In the genomic region with DNA sequence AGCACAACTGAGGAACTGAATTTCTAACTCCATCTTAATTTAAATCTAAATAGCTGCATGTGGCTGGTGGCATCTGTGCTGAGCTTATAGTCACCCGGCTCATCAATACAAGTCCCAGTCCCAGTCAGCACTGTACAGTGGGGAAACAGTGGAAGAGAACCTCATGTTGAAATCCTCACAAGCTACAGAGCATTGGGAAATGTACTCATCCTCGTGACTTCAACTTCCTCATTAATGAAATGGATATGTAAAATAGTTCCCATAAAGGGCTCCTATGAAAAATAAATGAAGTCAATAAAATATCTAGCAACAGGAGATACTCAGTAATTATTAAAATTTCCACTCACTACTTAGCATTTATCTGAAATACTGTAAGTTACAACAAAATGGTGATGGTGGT, we compare ENCODE assay signal across 19 mouse cellular contexts. TPM values are rescaled to one million over a fixed set of nuclear protein-coding genes. Genes with fewer than 3 reads are reported as not detected.
A peak's percentile ranks its signal among the peaks of the same experiment; 100 is the strongest.
DNase-seq lines count a peak whose midpoint lies in the region; ATAC-seq and TF ChIP-seq lines count a peak whose summit lies in the region.
"Had no signal": no experiment of that assay in that cellular context is flagged by ENCODE, and none has a peak within 500 bp of the region (broad histone marks: within the 10 kb centered on the region; RNA-seq: fewer than 3 reads in every experiment).

No protein-coding gene starts in this region.

- WGBS in heart, embryonic 11.5 days (ENCODE audit: insufficient replicate concordance): 81% methylated on average over 2 of the region's 2 CpGs

- peaks cover 0 to 38% of the 10 kb centered on the region in 2 experiments; a peak in 2 of 4 replicates for H3K36me3 ChIP-seq in MEL (ENCODE audit: control insufficient read depth in 1 of 2, insufficient read depth in 2 of 2, low read length in 2 of 2)
- no peaks in the 10 kb centered on the region for H3K36me3 ChIP-seq in heart, embryonic 11.5 days (ENCODE audit: control insufficient read depth, insufficient read depth, low read length)
- H3K36me3 ChIP-seq: embryonic facial prominence, embryonic 12.5 days; heart, embryonic 15.5 days; limb, embryonic 10.5 days had no signal

- peaks cover 24 to 32% of the 10 kb centered on the region in 2 experiments for H3K4me1 ChIP-seq in MEL (ENCODE audit: control insufficient read depth in 1 of 2, insufficient read depth in 2 of 2, low read length in 2 of 2)
- no peaks in the 10 kb centered on the region for H3K4me1 ChIP-seq in heart, embryonic 11.5 days (ENCODE audit: control insufficient read depth, insufficient read depth, low read length)
- H3K4me1 ChIP-seq: embryonic facial prominence, embryonic 12.5 days; heart, embryonic 15.5 days had no signal

- no peaks in the 10 kb centered on the region for H3K27me3 ChIP-seq in MEL (ENCODE audit: control insufficient read depth in 1 of 2, insufficient read depth in 2 of 2, low read length in 2 of 2)
- H3K27me3 ChIP-seq in heart, embryonic 11.5 days (ENCODE audit: control insufficient read depth, insufficient read depth, low read length): no peaks in the 10 kb centered on the region
- H3K27me3 ChIP-seq: embryonic facial prominence, embryonic 12.5 days; forebrain, embryonic 13.5 days; heart, embryonic 15.5 days had no signal

- TF ChIP-seq RAD21 in MEL (IDR thresholded peaks at IDR 0.05; ENCODE audit: low read depth, low read length): no peak

- peak overlapping the region; percentile 41 for H3K9ac ChIP-seq in MEL (ENCODE audit: control insufficient read depth, low read depth, low read length, poor library complexity, severe bottlenecking)
- H3K9ac ChIP-seq in heart, embryonic 11.5 days (ENCODE audit: low read depth, low read length): no peak overlapping the region
- H3K9ac ChIP-seq: embryonic facial prominence, embryonic 12.5 days; forebrain, embryonic 13.5 days; heart, embryonic 15.5 days had no signal

- H3K4me2 ChIP-seq in heart, embryonic 11.5 days: no peak overlapping the region
- H3K4me2 ChIP-seq: embryonic facial prominence, embryonic 12.5 days; forebrain, embryonic 13.5 days; heart, embryonic 15.5 days had no signal

- no peak for TF ChIP-seq POLR2A in MEL (IDR thresholded peaks at IDR 0.05; ENCODE audit: control insufficient read depth in 1 of 2, insufficient read depth in 1 of 2, low read depth in 1 of 2, low read length in 2 of 2, poor library complexity in 1 of 2)

- DNase-seq in 416B (ENCODE audit: low read depth) (peak; percentile 74), MEL (ENCODE audit: low read depth, low spot score) (peak; percentile 72)
- DNase-seq in induced T-regulatory cell, adult 2 months (ENCODE audit: low read depth): peak; percentile 22
- no peak for DNase-seq in cerebellum, postnatal 10 days
- DNase-seq in layer of hippocampus, adult 18-20 months (ENCODE audit: low spot score in 2 of 2): no peak
- DNase-seq: cerebellum, adult 2 months; heart, adult 2 months; kidney, adult 8-10 months; layer of hippocampus, adult 9-11 months; lung, adult 18-20 months; right cerebral cortex, postnatal 4 days had no signal

- TF ChIP-seq EP300 in MEL (IDR thresholded peaks at IDR 0.05; ENCODE audit: low read depth in 1 of 2, low read length in 2 of 2): peak; percentile 3 to 53; a peak in 1 of 4 replicates

- H3K79me2 ChIP-seq in MEL (ENCODE audit: control insufficient read depth, insufficient read depth, low read length, poor library complexity): peaks cover 6% of the 10 kb centered on the region

- H3K9me3 ChIP-seq in MEL (replicated peaks; ENCODE audit: insufficient read depth, low read length): no peaks in the 10 kb centered on the region
- H3K9me3 ChIP-seq in heart, embryonic 11.5 days (replicated peaks; ENCODE audit: control insufficient read depth, low read length): no peaks in the 10 kb centered on the region
- H3K9me3 ChIP-seq: embryonic facial prominence, embryonic 12.5 days; forebrain, embryonic 13.5 days; heart, embryonic 15.5 days; limb, embryonic 10.5 days had no signal

- H3K27ac ChIP-seq in MEL (ENCODE audit: control insufficient read depth, low read depth, low read length): peak overlapping the region; percentile 93
- H3K27ac ChIP-seq in heart, embryonic 11.5 days (ENCODE audit: low read depth, low read length): no peak overlapping the region
- H3K27ac ChIP-seq: embryonic facial prominence, embryonic 12.5 days; forebrain, embryonic 13.5 days; heart, adult 2 months; heart, embryonic 15.5 days; limb, embryonic 10.5 days had no signal

- no peak for TF ChIP-seq CTCF in MEL (IDR thresholded peaks at IDR 0.05 in 2 of 3, conservative IDR thresholded peaks at IDR 0.05 in 1 of 3; ENCODE audit: control insufficient read depth in 1 of 3, insufficient read depth in 1 of 3, low read depth in 2 of 3, low read length in 3 of 3, poor library complexity in 1 of 3, severe bottlenecking in 1 of 3)

- peak; percentile 75 for ATAC-seq in megakaryocyte progenitor cell, adult 5-6 weeks (replicated peaks; ENCODE audit: poor library complexity)
- ATAC-seq in heart, embryonic 11.5 days (replicated peaks; ENCODE audit: insufficient number of reproducible peaks, low FRiP score, low TSS enrichment): no peak
- ATAC-seq: forebrain, embryonic 13.5 days; midbrain, embryonic 16.5 days had no signal

- peak overlapping the region; percentile 5 to 47; a peak in 3 of 4 replicates for H3K4me3 ChIP-seq in MEL (ENCODE audit: control insufficient read depth in 1 of 2, insufficient read depth in 1 of 2, low read depth in 2 of 2, low read length in 2 of 2)
- H3K4me3 ChIP-seq in heart, embryonic 11.5 days (ENCODE audit: low read depth, low read length): no peak overlapping the region
- H3K4me3 ChIP-seq: embryonic facial prominence, embryonic 12.5 days; erythroblast, embryonic 14.5 days; forebrain, embryonic 13.5 days; heart, adult 2 months; heart, embryonic 15.5 days; limb, embryonic 10.5 days had no signal

TF ChIP-seq in MEL, 35 proteins besides CTCF, POLR2A, EP300 and RAD21:
- TF ChIP-seq ZMIZ1 (IDR thresholded peaks at IDR 0.05; ENCODE audit: low read depth, low read length) (0 out of 2 replicates have a peak, but pooled peaks have one; percentile 25), MAX (IDR thresholded peaks at IDR 0.05; ENCODE audit: low read length) (peak; percentile 67), NRF1 (IDR thresholded peaks at IDR 0.05; ENCODE audit: insufficient read depth, low read depth, low read length, poor library complexity, severe bottlenecking) (no peak), MYB (IDR thresholded peaks at IDR 0.05; ENCODE audit: low read depth, low read length) (no peak), ZC3H11A (IDR thresholded peaks at IDR 0.05; ENCODE audit: low read depth, low read length) (no peak), KAT2A (conservative IDR thresholded peaks at IDR 0.05; ENCODE audit: low read depth, low read length) (no peak; the same call in 1 of the 2 replicates), ELF1 (IDR thresholded peaks at IDR 0.05; ENCODE audit: low read depth, low read length) (0 out of 2 replicates have a peak, but pooled peaks have one; percentile 32), MXI1 (IDR thresholded peaks at IDR 0.05; ENCODE audit: low read depth, low read length) (peak; percentile 46; the same call in 1 of the 2 replicates), UBTF (IDR thresholded peaks at IDR 0.05; ENCODE audit: borderline replicate concordance, insufficient read depth, low read depth, low read length) (no peak), SIN3A (IDR thresholded peaks at IDR 0.05; ENCODE audit: low read length) (no peak; the same call in 1 of the 2 replicates), E2F4 (IDR thresholded peaks at IDR 0.05; ENCODE audit: borderline replicate concordance, low read depth, low read length) (no peak), GATA1 (IDR thresholded peaks at IDR 0.05; ENCODE audit: low read depth, low read length) (no peak), USF1 (IDR thresholded peaks at IDR 0.05; ENCODE audit: low read depth, low read length) (peak; percentile 52; the same call in 1 of the 2 replicates), MYC (IDR thresholded peaks at IDR 0.05; ENCODE audit: low read depth, low read length) (peak; percentile 51; the same call in 1 of the 2 replicates)

RNA-seq across cellular contexts. Expression of a gene that starts 6.2 kb away (rescaled TPM):
- 9.2 and 11.6 TPM in 2 replicates for total RNA-seq in MEL (2012; rRNA removed)
- polyA plus RNA-seq in MEL (2012; ENCODE audit: insufficient read depth in 1 of 2, insufficient read length in 2 of 2, low read depth in 1 of 2, low replicate concordance in 2 of 2, missing spikeins in 1 of 2): 1 to 10 TPM in 1 of 2 experiments, not detected in 1; 8.6 TPM
- 13.9 and 14.4 TPM in 2 replicates for total RNA-seq in megakaryocyte progenitor cell, adult 5-6 weeks (2015)
- total RNA-seq in megakaryocyte progenitor cell, adult 5-6 weeks (2017): 16.4 and 17.7 TPM in 2 replicates
- 1 to 10 TPM; 4.4 to 4.6 TPM for total RNA-seq in layer of hippocampus, adult 18-20 months (2021)
- polyA plus RNA-seq in heart, embryonic 11.5 days (2014; fragmentation: Nextera tagmentation; extraction: Ambion mirVana): 8.2 and 9.0 TPM in 2 replicates

RNA-seq across cellular contexts. Expression of a gene that starts 35.5 kb away (rescaled TPM):
- total RNA-seq in MEL (2012; rRNA removed): 58.0 and 188 TPM in 2 replicates
- polyA plus RNA-seq in MEL (2012; ENCODE audit: insufficient read depth in 1 of 2, insufficient read length in 2 of 2, low read depth in 1 of 2, low replicate concordance in 2 of 2, missing spikeins in 1 of 2): 100 to 1,000 TPM; 257 to 580 TPM
- 816 and 1,066 TPM in 2 replicates for total RNA-seq in megakaryocyte progenitor cell, adult 5-6 weeks (2015)
- total RNA-seq in megakaryocyte progenitor cell, adult 5-6 weeks (2017): 743 and 949 TPM in 2 replicates
- total RNA-seq in layer of hippocampus, adult 18-20 months (2021): 10 to 100 TPM; 58.9 to 60.6 TPM
- 867 and 947 TPM in 2 replicates for polyA plus RNA-seq in heart, embryonic 11.5 days (2014; fragmentation: Nextera tagmentation; extraction: Ambion mirVana)

RNA-seq across cellular contexts. Expression of a gene that starts 46.6 kb away (rescaled TPM):
- total RNA-seq in MEL (2012; rRNA removed): not detected in 2 replicates
- polyA plus RNA-seq in MEL (2012; ENCODE audit: insufficient read depth in 1 of 2, insufficient read length in 2 of 2, low read depth in 1 of 2, low replicate concordance in 2 of 2, missing spikeins in 1 of 2): under 1 TPM in 1 of 2 experiments, not detected in 1; 0.03 TPM
- not detected in 2 replicates for total RNA-seq in megakaryocyte progenitor cell, adult 5-6 weeks (2015)
- total RNA-seq in megakaryocyte progenitor cell, adult 5-6 weeks (2017): not detected in 2 replicates
- under 1 TPM; 0.10 to 0.15 TPM for total RNA-seq in layer of hippocampus, adult 18-20 months (2021)
- polyA plus RNA-seq in heart, embryonic 11.5 days (2014; fragmentation: Nextera tagmentation; extraction: Ambion mirVana): 0.29 and 0.44 TPM in 2 replicates
- polyA plus RNA-seq: erythroblast, embryonic 14.5 days had no signal

Comparison
In these comparisons a context has a peak if more than half of its experiments do, and no peak if none do; other contexts are left out.
1. DNase-seq: peak in 416B (single experiment), MEL (single experiment) and induced T-regulatory cell, adult 2 months (single experiment); none in cerebellum, postnatal 10 days (0 of 2) and layer of hippocampus, adult 18-20 months (0 of 2).